Mouse (Mus musculus) cerebellum, adult 2 months (tissue): ENCODE measurements around the gene Gm45021.

ENCODE experiments used
- CTCF ChIP-seq: fragments of 200-500 bp; IDR thresholded peaks from 2 replicates; pipeline ENCODE4 v1.5.1; 2011; ENCODE audit warnings: low read depth, mild to moderate bottlenecking, control low read depth, low read length, moderate library complexity, borderline replicate concordance; ENCODE audit not compliant: insufficient read depth
- POLR2A ChIP-seq: fragments of 200-500 bp; IDR thresholded peaks from 2 replicates; pipeline ENCODE4 v1.6.1; 2011; ENCODE audit warnings: low read length, control low read depth, borderline replicate concordance; ENCODE audit not compliant: insufficient read depth

GRCm38 (mm10) chr6:48613464-48613863 lies 24.1 kb downstream of the Gm45021 start:
- TF ChIP-seq CTCF (no peak), POLR2A (no peak)
